Mouse (Mus musculus): ENCODE results near the gene Uqcrc2. TPM values are rescaled to one million over a fixed set of nuclear protein-coding genes. Genes with fewer than 3 reads are reported as not detected.

Gene Uqcrc2
- polyA plus RNA-seq, 1 experiment, result 103 TPM

DNA sequence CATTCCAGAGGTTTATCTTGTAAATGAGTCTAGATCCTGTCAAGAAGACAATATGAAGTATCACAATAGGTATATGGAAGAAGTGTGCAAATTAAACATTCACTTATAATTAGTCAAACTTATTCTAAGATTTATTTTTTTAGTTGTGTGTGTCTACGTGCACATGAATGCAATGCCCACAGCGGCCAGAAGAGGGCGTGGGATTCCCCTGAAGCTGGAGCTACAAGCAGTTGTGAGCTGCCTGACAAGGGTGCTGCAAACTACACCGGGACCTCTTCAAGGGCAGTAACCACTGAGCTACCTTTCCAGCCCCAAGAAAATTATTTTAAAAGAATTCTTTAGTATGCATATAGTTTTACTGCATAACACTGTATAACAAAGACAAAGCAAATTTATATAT lies 55.7 kb downstream of the Uqcrc2 start:
- no peak for DNase-seq (ENCODE audit: low read depth)

DNA sequence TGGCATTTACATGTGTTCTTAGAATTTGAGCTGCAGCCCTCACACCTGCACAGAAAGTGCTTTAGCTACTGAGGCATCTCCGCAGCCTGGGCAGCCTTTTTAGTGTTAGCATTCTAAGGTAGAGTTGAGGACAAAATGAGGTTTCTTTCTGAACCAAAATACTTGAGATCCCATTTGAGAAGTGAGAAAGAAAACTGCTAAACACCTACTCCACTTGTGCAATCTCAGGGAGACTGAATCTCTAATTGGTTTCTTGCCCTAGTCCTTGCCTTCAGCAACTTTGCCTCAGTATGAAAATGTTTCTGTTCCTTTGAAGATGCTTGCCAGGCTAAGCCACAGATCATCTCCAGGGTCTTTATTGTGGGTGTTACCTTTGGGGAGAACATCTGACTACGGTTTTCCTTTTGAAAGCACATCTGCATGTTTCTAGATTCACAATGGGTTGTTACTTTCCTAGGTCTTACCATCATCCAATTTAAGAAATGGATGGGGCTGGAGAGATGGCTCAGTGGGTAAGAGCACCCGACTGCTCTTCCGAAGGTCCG lies 58.9 kb downstream of the Uqcrc2 start:
- no peak for DNase-seq (ENCODE audit: low read depth)

GRCm38 (mm10) chr7:120695196-120695595 lies 60.2 kb downstream of the Uqcrc2 start:
- no peak for DNase-seq (ENCODE audit: low read depth)

DNA sequence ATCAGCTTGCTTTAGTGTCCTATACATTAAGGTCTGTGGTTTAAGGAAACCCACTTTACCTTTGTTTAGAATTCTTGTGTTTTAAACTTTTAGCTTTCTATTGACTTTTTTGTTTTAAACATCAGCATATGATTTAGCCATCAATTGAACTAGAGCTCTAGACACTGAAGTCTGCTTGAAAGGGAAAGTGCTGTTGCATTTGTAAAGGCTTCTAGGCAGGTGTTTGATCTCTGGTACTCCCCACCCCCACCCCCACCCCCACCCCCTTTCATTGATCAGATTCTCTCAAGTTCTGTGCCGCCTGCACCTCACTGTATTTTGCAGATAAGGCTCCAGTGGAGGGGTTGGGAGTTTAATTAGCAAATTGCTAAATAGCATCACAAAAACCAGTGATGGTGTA lies 60.7 kb downstream of the Uqcrc2 start:
- no peak for DNase-seq (ENCODE audit: low read depth)

GRCm38 (mm10) chr7:120696331-120696730 lies 61.4 kb downstream of the Uqcrc2 start:
- no peak for DNase-seq (ENCODE audit: low read depth)

GRCm38 (mm10) chr7:120699586-120699985 lies 64.6 kb downstream of the Uqcrc2 start:
- no peak for DNase-seq (ENCODE audit: low read depth)

- no peak for DNase-seq (ENCODE audit: low read depth)
Observed at GRCm38 (mm10) chr7:120703888-120704287, 68.9 kb downstream of the Uqcrc2 start.

Other genes with a start within 250 kb of the Uqcrc2 start
- 0.06 and 0.07 TPM in 2 replicates for gene Abca16, start 225.5 kb upstream of the Uqcrc2 start, polyA plus RNA-seq (2012; rRNA removed)
- gene Pdzd9, start 35.2 kb downstream of the Uqcrc2 start, polyA plus RNA-seq (2012; rRNA removed), result 0.08 and 0.27 TPM in 2 replicates
- 21.2 and 21.6 TPM in 2 replicates for gene Mosmo, start 42.4 kb downstream of the Uqcrc2 start, polyA plus RNA-seq (2012; rRNA removed)
- 3.4 and 4.1 TPM in 2 replicates for gene Vwa3a, start 104.1 kb downstream of the Uqcrc2 start, polyA plus RNA-seq (2012; rRNA removed)
- 3.2 and 3.6 TPM in 2 replicates for gene Gm5737, start 177.2 kb downstream of the Uqcrc2 start, polyA plus RNA-seq (2012; rRNA removed)
- 25.5 and 25.6 TPM in 2 replicates for gene Eef2k, start 207.7 kb downstream of the Uqcrc2 start, polyA plus RNA-seq (2012; rRNA removed)

All from gonadal fat pad, adult 2 months (tissue).